Mouse (Mus musculus) layer of hippocampus, adult 8-10 months (tissue): ENCODE data around the gene Fgfr2. TPM values are rescaled to one million over a fixed set of nuclear protein-coding genes. Genes with fewer than 3 reads are reported as not detected.

Experiments
- DNase-seq, 2 experiments: peaks; one replicate each; pipeline ENCODE4 v3.0.0; 2022; ENCODE audit warnings: low spot score in 2 of 2
- total RNA-seq, 4 experiments: library from RNA; stranded (reverse); gene quantifications; 2 replicates each; pipeline ENCODE4 v1.2.4; 2022

Fgfr2 gene
- total RNA-seq, 4 experiments from 2014 or later: 60.7 to 72.9 (median 65.8) TPM

GRCm38 (mm10) chr7:132889691-132890090 is 233.5 kb downstream of the Fgfr2 start:
- no peak for DNase-seq

DNA sequence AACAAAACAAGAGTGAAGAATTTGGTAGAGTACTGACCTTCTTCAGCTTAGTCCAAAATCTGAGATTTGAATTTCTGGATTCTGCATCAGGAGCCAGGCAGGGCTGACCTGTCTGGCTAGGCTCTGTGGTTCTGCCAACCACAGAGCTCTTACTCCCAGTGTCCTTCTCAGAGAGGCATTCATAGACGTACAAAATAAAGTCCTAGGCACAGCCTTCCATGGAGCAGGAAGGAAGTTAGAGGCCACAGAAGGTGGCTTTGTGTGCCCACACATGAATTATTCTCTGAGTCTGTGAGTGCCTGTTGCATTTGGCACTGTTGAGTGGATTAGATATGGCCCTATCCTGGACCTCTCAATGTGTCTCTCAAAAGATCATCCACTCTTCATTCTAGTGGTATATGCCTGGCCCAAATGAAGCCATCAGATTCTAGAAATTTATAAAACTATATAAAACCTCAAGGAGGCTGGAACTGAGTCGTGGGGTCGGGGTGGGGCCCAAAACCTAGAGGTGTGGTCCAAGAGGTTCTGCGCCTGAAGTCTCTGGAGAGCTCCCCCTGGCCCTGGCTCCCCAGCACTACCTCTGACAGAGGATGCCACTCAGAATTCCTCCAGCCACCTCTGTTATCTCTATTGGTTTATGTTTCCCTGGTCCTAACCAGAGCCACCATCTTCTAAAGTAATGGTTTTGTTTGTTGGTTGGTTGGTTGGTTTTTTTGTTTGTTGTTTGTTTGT is 234.5 kb downstream of the Fgfr2 start:
- no peak for DNase-seq

DNA sequence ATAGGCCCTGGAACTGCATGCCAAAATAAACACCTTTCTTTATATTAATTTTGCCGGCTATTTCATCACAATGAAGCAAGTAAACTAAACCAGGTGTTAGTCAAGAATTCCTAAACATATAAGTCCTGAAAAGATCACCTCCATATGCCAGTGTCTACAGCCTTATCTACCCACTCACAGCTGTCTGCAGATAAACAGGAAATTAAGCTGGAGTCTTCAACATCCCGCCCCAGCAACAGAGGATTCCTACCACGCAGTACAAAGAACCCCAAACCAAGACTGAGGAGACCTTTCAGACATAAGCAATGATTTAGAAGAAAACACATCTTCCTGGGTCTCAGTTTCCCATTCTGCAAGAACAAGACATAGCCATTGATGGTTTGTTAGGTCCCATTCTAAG is 235.1 kb downstream of the Fgfr2 start:
- no peak for DNase-seq

DNA sequence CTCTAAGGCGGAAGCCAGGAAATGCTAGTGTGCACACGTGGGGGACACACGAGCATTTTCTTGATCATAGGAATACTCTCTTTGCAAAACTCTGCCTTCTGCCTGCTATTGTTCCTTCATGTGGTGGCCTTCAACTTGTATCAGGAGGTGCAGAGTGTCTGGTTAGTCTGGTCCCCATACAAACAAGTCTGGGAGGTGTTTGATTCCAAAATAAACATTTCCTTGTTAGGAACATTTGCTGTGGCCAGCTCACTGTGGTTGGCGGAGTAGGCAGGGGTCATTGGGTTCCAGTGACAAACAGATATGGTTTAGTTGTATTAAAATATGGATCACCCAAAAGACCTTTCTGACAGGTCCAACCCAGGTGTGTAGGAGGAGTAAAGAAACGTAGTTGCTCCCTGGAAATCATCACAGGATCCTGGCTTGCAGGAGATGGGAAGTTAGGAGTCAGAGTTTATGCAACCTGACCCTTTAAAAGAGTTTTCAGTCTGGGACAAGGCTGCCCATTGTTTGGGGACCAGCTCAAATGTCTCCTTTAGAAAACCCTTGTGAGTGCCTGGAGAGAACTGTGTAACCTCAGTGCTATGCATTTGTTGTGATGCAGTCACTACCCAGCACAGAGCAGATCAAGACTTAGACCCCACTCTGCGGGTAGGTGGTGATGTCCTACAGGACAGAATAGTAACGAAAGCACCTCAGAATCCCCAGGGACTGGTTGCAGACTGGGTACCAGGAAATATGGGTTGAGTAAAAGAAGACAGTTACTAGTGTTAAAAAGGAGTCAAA is 235.9 kb downstream of the Fgfr2 start:
- no peak for DNase-seq

DNA sequence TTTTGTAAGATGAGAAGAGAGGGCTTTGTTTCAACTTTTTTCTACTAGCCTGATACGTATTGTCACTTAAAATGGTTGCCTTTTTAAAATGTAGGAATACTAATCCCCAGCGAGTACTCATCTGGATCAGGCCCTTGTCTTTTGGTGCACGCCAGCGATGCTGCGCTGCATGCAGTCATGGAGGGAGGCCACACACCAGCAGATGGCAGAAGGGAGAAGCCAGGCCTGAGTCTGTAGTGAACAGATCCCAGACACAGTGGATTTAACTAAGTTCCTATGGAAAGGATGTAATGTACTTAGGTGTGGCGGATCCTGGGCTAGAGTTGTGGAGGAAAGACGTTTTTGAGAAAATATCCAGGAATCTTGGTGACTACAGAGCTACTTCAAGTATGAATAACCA is 239.1 kb downstream of the Fgfr2 start:
- DNase-seq: no peak

DNA sequence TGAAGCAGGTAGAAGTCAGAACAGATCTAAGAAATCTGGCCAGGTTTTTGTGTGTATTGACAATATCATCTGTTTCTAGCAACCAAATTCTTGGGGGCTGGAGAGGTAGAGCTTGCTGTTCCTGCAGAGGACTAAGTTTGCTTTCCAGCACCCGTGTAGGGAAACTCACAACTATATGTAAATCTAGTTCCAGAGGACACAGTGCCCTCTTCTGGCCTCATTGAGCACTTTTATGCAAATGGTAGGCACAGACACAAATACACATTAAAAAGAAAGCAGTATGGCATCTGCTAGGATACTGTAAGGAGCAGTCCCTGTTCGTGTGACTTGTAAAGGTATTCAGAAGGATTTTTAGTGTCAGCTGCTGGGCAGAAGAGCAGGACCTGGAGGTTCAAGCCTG is 240.8 kb downstream of the Fgfr2 start:
- no peak for DNase-seq

- no peak for DNase-seq
Observed at GRCm38 (mm10) chr7:132880276-132880675, 242.9 kb downstream of the Fgfr2 start.

- DNase-seq: no peak
Observed at GRCm38 (mm10) chr7:132875391-132876086, 247.6 kb downstream of the Fgfr2 start.

- no peak for DNase-seq
Observed at GRCm38 (mm10) chr7:132873043-132873442, 250.1 kb downstream of the Fgfr2 start.

GRCm38 (mm10) chr7:132866316-132866715 is 256.8 kb downstream of the Fgfr2 start:
- no peak for DNase-seq

DNA sequence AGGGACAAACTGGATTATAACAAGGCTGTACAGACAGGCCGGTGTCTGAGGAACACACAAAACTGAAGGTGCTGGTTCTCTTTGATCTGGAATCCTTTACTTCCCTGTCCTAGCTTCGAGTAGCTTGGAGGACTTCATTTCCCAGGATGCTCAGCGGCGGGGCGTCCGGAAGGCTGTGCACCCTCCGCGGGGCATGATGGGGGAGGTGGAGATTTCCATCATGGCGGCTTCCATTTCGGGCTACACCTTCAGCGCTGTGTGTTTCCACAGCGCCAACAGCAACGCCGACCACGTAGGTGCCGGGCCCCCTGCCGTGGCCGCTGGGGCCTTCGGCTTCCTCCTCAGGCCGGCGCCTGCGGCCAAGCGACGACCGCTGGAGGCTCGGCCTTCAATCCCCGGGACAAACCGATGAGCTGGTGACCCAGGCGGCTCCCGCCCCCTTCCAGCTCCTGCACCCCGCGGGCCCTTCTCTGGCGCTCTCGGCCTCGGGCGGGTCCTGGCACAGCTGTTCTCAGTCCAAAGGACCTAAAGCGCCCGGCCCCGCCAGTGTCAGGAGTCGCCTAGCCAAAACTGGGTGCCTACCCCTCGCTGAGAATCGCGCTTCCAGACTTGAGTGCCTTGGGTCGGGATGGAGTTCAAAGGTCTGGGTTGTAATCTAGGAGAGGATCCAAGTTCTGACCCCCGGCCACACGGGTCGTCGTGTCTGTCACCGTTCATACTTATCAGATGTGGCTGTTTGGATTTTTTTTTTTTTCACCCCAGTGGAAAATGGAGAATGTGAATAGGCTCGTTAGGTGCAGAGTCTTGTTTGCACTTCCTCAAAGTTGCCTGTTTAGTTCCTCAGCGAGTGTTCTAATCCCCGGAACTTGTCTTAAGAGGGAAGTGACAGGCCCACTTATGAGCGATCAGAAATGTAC is 263.9 kb downstream of the Fgfr2 start, which contains the start of gene Abraxas2:
Gene Abraxas2, plus strand, starts transcription at position 184 of the 917 bp plus-strand sequence.
- DNase-seq: peak; percentile 83 to 85

DNA sequence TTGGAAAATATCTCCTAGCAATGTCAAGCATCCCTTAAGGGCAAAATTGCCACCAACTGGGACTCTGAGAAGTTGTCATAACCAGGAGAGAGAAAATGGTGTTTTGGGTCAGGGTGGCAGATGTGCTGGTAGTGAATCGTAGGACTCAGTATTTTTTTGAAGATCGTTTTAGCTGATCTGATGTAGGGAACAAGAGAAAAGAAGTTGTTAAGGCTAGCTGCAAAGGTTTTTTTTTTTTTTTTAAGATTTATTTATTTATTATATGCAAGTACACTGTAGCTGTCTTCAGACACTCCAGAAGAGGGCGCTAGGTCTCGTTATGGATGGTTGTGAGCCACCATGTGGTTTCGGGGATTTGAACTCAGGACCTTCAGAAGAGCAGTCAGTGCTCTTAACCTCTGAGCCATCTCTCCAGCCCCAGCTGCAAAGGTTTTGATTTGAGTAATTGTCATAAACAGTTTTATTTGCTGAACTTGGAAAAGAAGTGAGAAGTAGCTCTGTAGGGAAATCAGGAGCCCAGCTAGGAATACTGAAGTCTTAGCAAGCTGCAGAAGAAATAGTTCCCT is 265.0 kb downstream of the Fgfr2 start:
- DNase-seq: no peak

GRCm38 (mm10) chr7:132856083-132856482 is 267.1 kb downstream of the Fgfr2 start:
- DNase-seq: no peak

DNA sequence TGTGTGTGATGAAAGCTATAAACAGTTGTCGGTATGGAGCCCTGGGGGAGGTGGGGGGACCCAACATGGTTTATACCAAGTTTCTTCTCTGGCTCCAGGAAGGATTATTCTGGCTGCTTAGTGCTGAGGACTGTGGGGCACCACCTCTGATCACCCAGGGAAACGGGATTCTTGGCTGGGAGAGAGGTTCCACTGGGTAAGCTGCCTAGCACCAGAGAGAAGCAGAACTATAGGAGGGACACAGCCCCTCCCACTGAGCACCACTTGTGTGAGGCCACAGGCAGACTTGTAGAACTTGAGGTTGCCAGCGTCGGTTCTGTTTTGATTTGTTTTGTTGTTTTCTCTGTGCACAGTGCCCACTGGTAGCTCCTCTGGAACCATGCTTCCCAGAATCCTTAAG is 269.2 kb downstream of the Fgfr2 start:
- peak in 1 of 2 experiments; percentile 15 for DNase-seq

DNA sequence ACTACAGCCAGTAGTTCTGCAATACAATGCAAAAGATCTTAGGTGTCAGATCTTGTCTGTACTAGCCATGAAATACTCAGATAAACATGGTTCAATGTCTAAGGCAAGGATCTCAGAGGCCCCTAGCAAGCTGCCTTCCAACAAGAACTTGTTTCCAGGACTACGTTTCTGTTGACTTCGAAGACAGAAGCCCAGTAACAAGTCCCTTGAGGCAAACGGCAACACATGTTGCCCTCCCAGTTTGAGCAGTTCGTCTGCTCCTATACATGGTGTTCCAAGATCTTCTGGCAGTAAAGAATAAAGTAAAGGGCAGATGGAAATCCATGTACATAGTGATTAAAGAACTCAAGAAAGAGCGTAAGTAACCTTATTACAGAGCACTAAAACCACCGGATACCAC is 269.8 kb downstream of the Fgfr2 start:
- no peak for DNase-seq

DNA sequence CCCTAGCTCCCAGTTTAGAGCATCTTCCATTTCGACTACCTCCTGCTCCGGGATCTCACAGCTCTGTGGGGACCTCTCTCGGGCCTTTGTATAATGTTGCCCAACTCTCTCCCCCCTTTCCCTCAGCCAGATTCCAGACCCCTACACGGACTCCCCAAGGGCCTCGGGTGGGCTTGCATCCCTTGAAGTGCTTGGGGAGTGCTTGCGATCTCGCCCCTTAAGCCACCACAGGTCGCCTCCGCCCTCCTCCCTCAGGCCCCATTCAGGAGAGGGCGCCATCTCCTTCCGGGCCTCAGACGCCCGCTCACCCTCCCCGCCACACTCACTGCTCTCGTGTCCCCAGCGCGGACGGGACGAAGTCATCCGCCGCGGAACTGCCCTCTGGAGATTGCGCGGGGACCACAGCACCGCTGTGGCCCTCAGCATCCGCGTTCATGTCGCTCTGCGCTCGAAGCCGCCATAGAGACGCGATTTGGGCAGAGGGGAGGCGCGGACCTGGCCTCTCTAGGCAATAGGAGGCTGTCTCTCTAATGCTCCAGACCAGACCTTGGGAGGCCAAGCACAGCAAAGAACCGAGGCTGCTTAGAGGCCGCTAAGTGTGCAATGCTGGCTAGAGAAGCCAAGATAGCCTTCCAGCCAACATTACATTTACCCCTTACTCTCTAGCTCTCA is 270.8 kb downstream of the Fgfr2 start, which contains the start of gene Eef1akmt2:
Gene Eef1akmt2, minus strand, starts transcription at position 501 of the 672 bp plus-strand sequence.
- peak; percentile 65 to 79 for DNase-seq

DNA sequence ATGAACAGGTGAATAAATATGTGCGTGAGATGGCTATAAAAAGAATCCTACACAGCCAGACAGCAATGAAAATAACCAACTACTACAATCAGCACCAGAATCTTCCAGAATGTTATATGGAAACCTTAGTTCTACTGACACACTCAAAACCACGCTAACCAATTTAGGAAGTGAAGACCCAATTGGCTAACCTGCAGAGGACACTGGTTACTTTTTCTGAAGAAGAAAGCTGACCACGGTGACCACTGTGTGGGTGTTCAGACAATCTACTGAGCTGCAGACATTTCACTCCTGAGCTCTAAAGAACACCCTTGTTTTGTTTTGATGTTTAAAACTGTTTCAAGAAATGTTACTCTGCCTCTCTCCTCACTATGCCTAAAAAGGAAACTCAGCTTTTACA is 280.0 kb downstream of the Fgfr2 start:
- no peak for DNase-seq

GRCm38 (mm10) chr7:132842455-132842854 is 280.7 kb downstream of the Fgfr2 start:
- DNase-seq: no peak

DNA sequence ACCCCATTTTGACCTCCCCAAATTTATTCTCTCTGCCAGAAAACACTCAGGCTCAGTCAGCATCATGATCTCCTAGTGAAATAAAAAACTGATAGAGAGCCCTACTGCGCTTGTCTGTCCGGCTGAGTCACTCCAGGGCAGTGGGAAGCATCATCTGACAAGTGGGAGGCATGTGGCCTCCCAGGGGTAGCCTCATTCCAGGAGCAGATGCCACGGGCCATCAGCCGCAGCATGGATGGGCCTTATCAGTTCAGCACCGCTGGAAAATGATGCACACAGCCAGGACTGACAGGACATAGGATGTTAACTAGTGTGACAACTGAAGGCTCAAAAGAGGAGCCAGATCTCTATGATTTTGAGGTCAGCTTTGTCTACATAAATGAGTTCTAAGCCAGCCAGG is 281.9 kb downstream of the Fgfr2 start:
- DNase-seq: no peak

GRCm38 (mm10) chr7:132830955-132831354 is 292.2 kb downstream of the Fgfr2 start:
- no peak for DNase-seq
